Mouse (Mus musculus) cortical plate, adult 2 months (tissue): ENCODE results near the gene Pex6. TPM values are rescaled to one million over a fixed set of nuclear protein-coding genes. Genes with fewer than 3 reads are reported as not detected.

ENCODE experiments used
- H3K27ac ChIP-seq: fragments of 200-500 bp; 2 replicates; pipeline ENCODE4 v1.5.1; 2012; ENCODE audit warnings: low read length, control low read depth, inconsistent platforms; ENCODE audit not compliant: insufficient read depth
- H3K4me1 ChIP-seq: fragments of 200-500 bp; 2 replicates; pipeline ENCODE4 v1.6.1; 2011; ENCODE audit warnings: low read length; ENCODE audit not compliant: control insufficient read depth, insufficient read depth
- H3K4me3 ChIP-seq: fragments of 200-500 bp; 2 replicates; pipeline ENCODE4 v1.5.1; 2011; ENCODE audit warnings: mild to moderate bottlenecking, low read length, control low read depth; ENCODE audit not compliant: insufficient read depth
- CTCF ChIP-seq: fragments of 200-500 bp; IDR thresholded peaks from 2 replicates; pipeline ENCODE4 v1.5.1; 2011; ENCODE audit warnings: mild to moderate bottlenecking, control low read depth, low read length; ENCODE audit not compliant: insufficient read depth; ENCODE audit errors: extremely low read depth
- POLR2A ChIP-seq: fragments of 200-500 bp; IDR thresholded peaks from 2 replicates; pipeline ENCODE4 v1.6.1; 2011; ENCODE audit warnings: mild to moderate bottlenecking, low read length, control low read depth; ENCODE audit not compliant: insufficient read depth; ENCODE audit errors: extremely low read depth
- polyA plus RNA-seq: library from polyadenylated mRNA; depleted of rRNA; stranded (reverse); fragments of >200 nt; gene quantifications from 2 replicates; pipeline ENCODE4 v1.2.3, GENCODE M21; 2012

Gene Pex6
- polyA plus RNA-seq, 1 experiment = 48.4 TPM

GRCm38 (mm10) chr17:46679843-46680759 lies 31.2 kb upstream of the Pex6 start:
- TF ChIP-seq CTCF (no peak), POLR2A (no peak)
- Histone ChIP-seq H3K4me3 (peak overlapping the region; percentile 89), H3K4me1 (peaks cover 3% of the 10 kb centered on the region; the same call in 1 of the 2 replicates), H3K27ac (no peak overlapping the region)

GRCm38 (mm10) chr17:46680760-46681373 lies 30.4 kb upstream of the Pex6 start, which contains the start of gene Klhdc3:
TSS of gene Klhdc3 (minus strand) at chr17:46680914.
- H3K4me3 ChIP-seq = peak within 1 kb of the TSS; percentile 89
- H3K4me1 ChIP-seq = peaks cover 3% of the 10 kb centered on the region; the same call in 1 of the 2 replicates
- no peak within 1 kb of the TSS for H3K27ac ChIP-seq
- TF ChIP-seq CTCF (no peak), POLR2A (peak; percentile 53)

GRCm38 (mm10) chr17:46681466-46682118 lies 29.7 kb upstream of the Pex6 start:
- Histone ChIP-seq H3K27ac (no peak overlapping the region), H3K4me1 (peaks cover 3% of the 10 kb centered on the region; the same call in 1 of the 2 replicates), H3K4me3 (peak overlapping the region; percentile 89)
- no peak for TF ChIP-seq POLR2A
- no peak for TF ChIP-seq CTCF

GRCm38 (mm10) chr17:46682654-46683389 lies 28.4 kb upstream of the Pex6 start:
- TF ChIP-seq POLR2A (no peak), CTCF (no peak)
- H3K4me1 ChIP-seq = peaks cover 3% of the 10 kb centered on the region; the same call in 1 of the 2 replicates
- H3K27ac ChIP-seq = no peak overlapping the region
- H3K4me3 ChIP-seq = no peak overlapping the region

GRCm38 (mm10) chr17:46685913-46686312 lies 25.4 kb upstream of the Pex6 start:
- no peak overlapping the region for H3K27ac ChIP-seq
- H3K4me1 ChIP-seq = no peaks in the 10 kb centered on the region
- no peak for TF ChIP-seq POLR2A
- no peak for TF ChIP-seq CTCF
- H3K4me3 ChIP-seq = no peak overlapping the region

GRCm38 (mm10) chr17:46690665-46691064 lies 20.6 kb upstream of the Pex6 start:
- H3K27ac ChIP-seq = no peak overlapping the region
- no peaks in the 10 kb centered on the region for H3K4me1 ChIP-seq
- no peak for TF ChIP-seq CTCF
- TF ChIP-seq POLR2A = no peak
- H3K4me3 ChIP-seq = no peak overlapping the region

- TF ChIP-seq CTCF (no peak), POLR2A (no peak)
- Histone ChIP-seq H3K4me1 (no peaks in the 10 kb centered on the region), H3K4me3 (no peak overlapping the region), H3K27ac (no peak overlapping the region)
Measured at GRCm38 (mm10) chr17:46691390-46691789, 19.9 kb upstream of the Pex6 start.

- TF ChIP-seq CTCF (no peak), POLR2A (no peak)
- H3K27ac ChIP-seq = no peak overlapping the region
- no peaks in the 10 kb centered on the region for H3K4me1 ChIP-seq
- H3K4me3 ChIP-seq = no peak overlapping the region
Measured at GRCm38 (mm10) chr17:46694517-46695063, 16.7 kb upstream of the Pex6 start.
